Mouse (Mus musculus): ENCODE measurements around the gene Grik3. TPM values are rescaled to one million over a fixed set of nuclear protein-coding genes. Genes with fewer than 3 reads are reported as not detected.

Gene Grik3
- polyA plus RNA-seq, 1 experiment = not detected

DNA sequence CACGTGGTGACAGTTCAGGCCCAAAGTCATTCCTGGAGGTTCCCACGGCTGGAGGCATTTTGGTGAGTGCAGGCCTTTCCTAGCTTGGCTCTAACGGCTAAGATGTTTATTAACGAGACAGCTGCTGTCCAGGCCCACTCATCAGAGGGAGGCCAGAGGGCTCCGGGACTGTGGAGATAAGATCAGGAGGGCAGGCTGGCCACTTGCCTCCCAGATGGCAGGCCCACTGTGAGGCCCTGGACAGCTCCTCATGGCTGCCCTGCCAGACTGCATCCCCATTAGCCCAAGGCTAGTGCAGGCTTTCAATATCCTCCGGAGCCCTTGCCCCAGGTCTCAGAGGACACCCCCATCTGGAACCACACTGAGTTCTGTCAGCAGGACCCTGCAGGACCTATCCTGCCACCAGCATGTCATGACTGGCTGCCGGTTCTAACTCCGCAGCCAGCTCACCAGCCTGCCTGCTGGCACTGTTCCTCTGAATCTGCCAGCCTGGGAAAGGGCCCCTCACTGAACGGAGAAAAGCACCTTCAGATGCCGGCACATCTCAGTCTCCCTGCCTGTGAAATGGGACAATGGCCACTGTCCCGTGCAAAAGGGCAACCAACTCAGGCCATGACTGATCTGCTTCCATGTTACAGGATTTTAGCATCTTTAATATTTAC, 20.7 kb upstream of the Grik3 start:
- Histone ChIP-seq H3K79me2 (ENCODE audit: control insufficient read depth, insufficient read depth) (no peaks in the 10 kb centered on the region), H3ac (ENCODE audit: control insufficient read depth, insufficient read length) (no peak overlapping the region), H3K36me3 (ENCODE audit: control insufficient read depth, insufficient read depth) (no peaks in the 10 kb centered on the region), H3K4me3 (no peak overlapping the region), H3K27me3 (ENCODE audit: control insufficient read depth, insufficient read depth, insufficient read length) (no peaks in the 10 kb centered on the region), H3K4me2 (ENCODE audit: low read depth) (no peak overlapping the region)
- TF ChIP-seq TCF12 (IDR thresholded peaks at IDR 0.05; ENCODE audit: insufficient read depth, poor library complexity, severe bottlenecking) = no peak
- no peak for TF ChIP-seq USF1 (IDR thresholded peaks at IDR 0.05; ENCODE audit: low read depth)
- no peak for TF ChIP-seq REST (IDR thresholded peaks at IDR 0.05; ENCODE audit: insufficient read depth, insufficient read length)
- no peak for TF ChIP-seq POLR2A (IDR thresholded peaks at IDR 0.05; ENCODE audit: insufficient read length, low read depth)
- no peak for TF ChIP-seq CEBPB (IDR thresholded peaks at IDR 0.05; ENCODE audit: insufficient read depth, poor library complexity, severe bottlenecking)
- TF ChIP-seq MAX (IDR thresholded peaks at IDR 0.05; ENCODE audit: low read depth) = no peak
- TF ChIP-seq E2F4 (IDR thresholded peaks at IDR 0.05; ENCODE audit: insufficient read depth) = no peak
- TF ChIP-seq SRF (IDR thresholded peaks at IDR 0.05; ENCODE audit: control insufficient read depth, insufficient read length, low read depth) = no peak
- TF ChIP-seq MYOG (IDR thresholded peaks at IDR 0.05; ENCODE audit: control insufficient read depth in 1 of 3, insufficient read depth in 1 of 3, insufficient read length in 2 of 3, low read depth in 2 of 3) = no peak
- no peak for TF ChIP-seq POLR2AphosphoS2 (IDR thresholded peaks at IDR 0.05; ENCODE audit: insufficient read length, low read depth)
- no peak for TF ChIP-seq MYOD1 (IDR thresholded peaks at IDR 0.05; ENCODE audit: control insufficient read depth in 1 of 3, insufficient read length in 2 of 3, low read depth in 2 of 3)
- TF ChIP-seq TCF3 (IDR thresholded peaks at IDR 0.05; ENCODE audit: insufficient read length, low read depth) = no peak

DNA sequence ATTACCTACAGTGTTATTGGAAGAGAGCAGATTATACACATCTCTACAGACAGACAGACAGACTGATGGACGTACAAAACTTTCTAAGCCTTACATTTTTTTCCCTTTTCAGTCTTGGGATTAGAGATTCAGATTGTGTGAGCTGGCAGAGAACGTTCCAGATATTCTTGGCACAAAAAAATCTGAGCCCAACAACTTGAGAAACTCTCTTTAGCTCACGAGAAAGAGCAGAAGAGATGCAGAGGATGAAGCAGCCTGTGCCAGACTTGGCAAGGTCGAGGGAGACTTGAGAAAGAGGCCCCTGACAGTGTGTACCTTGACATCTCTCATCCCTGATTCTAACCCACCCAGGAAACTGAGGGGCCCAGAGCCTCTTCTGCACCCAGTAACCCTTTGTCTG, 15.6 kb upstream of the Grik3 start:
- Histone ChIP-seq H3K27me3 (ENCODE audit: control insufficient read depth, insufficient read depth, insufficient read length) (no peaks in the 10 kb centered on the region), H3K36me3 (ENCODE audit: control insufficient read depth, insufficient read depth) (no peaks in the 10 kb centered on the region), H3K4me3 (no peak overlapping the region), H3ac (ENCODE audit: control insufficient read depth, insufficient read length) (no peak overlapping the region), H3K79me2 (ENCODE audit: control insufficient read depth, insufficient read depth) (no peaks in the 10 kb centered on the region), H3K4me2 (ENCODE audit: low read depth) (no peak overlapping the region)
- TF ChIP-seq E2F4 (IDR thresholded peaks at IDR 0.05; ENCODE audit: insufficient read depth) (no peak), MYOD1 (IDR thresholded peaks at IDR 0.05; ENCODE audit: control insufficient read depth in 1 of 3, insufficient read length in 2 of 3, low read depth in 2 of 3) (no peak), SRF (IDR thresholded peaks at IDR 0.05; ENCODE audit: control insufficient read depth, insufficient read length, low read depth) (no peak), MAX (IDR thresholded peaks at IDR 0.05; ENCODE audit: low read depth) (no peak), TCF3 (IDR thresholded peaks at IDR 0.05; ENCODE audit: insufficient read length, low read depth) (no peak), POLR2A (IDR thresholded peaks at IDR 0.05; ENCODE audit: insufficient read length, low read depth) (no peak), POLR2AphosphoS2 (IDR thresholded peaks at IDR 0.05; ENCODE audit: insufficient read length, low read depth) (no peak), MYOG (IDR thresholded peaks at IDR 0.05; ENCODE audit: control insufficient read depth in 1 of 3, insufficient read depth in 1 of 3, insufficient read length in 2 of 3, low read depth in 2 of 3) (no peak), REST (IDR thresholded peaks at IDR 0.05; ENCODE audit: insufficient read depth, insufficient read length) (no peak), CEBPB (IDR thresholded peaks at IDR 0.05; ENCODE audit: insufficient read depth, poor library complexity, severe bottlenecking) (no peak), TCF12 (IDR thresholded peaks at IDR 0.05; ENCODE audit: insufficient read depth, poor library complexity, severe bottlenecking) (no peak), USF1 (IDR thresholded peaks at IDR 0.05; ENCODE audit: low read depth) (no peak)

DNA sequence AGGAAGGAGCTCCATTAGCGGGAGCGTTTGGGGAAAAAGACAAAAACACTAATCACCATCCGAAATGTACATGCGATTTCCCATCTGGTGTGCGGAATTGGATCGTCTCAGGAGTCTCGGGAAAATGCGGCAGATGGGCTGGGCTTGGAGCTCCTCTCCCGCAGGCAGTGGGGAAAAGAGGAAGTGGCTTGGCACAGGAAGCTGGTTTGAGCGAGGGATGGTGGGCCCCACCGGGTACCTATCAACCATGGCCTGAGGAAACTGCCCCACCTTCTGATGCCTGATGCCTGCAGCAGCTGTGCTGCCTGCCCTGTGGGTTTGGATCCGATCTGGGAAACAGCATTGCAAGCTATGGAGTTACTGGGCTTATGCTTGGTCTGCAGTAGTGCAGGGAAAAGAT, 12.4 kb upstream of the Grik3 start:
- no peak overlapping the region for H3K4me2 ChIP-seq (ENCODE audit: low read depth)
- TF ChIP-seq SRF (IDR thresholded peaks at IDR 0.05; ENCODE audit: control insufficient read depth, insufficient read length, low read depth) (no peak), MYOG (IDR thresholded peaks at IDR 0.05; ENCODE audit: control insufficient read depth in 1 of 3, insufficient read depth in 1 of 3, insufficient read length in 2 of 3, low read depth in 2 of 3) (no peak), TCF3 (IDR thresholded peaks at IDR 0.05; ENCODE audit: insufficient read length, low read depth) (no peak), REST (IDR thresholded peaks at IDR 0.05; ENCODE audit: insufficient read depth, insufficient read length) (no peak), POLR2AphosphoS2 (IDR thresholded peaks at IDR 0.05; ENCODE audit: insufficient read length, low read depth) (no peak), POLR2A (IDR thresholded peaks at IDR 0.05; ENCODE audit: insufficient read length, low read depth) (no peak), USF1 (IDR thresholded peaks at IDR 0.05; ENCODE audit: low read depth) (no peak)
- no peaks in the 10 kb centered on the region for H3K79me2 ChIP-seq (ENCODE audit: control insufficient read depth, insufficient read depth)
- no peak overlapping the region for H3K4me3 ChIP-seq
- H3K27me3 ChIP-seq (ENCODE audit: control insufficient read depth, insufficient read depth, insufficient read length) = no peaks in the 10 kb centered on the region
- H3K36me3 ChIP-seq (ENCODE audit: control insufficient read depth, insufficient read depth) = no peaks in the 10 kb centered on the region
- no peak overlapping the region for H3ac ChIP-seq (ENCODE audit: control insufficient read depth, insufficient read length)

DNA sequence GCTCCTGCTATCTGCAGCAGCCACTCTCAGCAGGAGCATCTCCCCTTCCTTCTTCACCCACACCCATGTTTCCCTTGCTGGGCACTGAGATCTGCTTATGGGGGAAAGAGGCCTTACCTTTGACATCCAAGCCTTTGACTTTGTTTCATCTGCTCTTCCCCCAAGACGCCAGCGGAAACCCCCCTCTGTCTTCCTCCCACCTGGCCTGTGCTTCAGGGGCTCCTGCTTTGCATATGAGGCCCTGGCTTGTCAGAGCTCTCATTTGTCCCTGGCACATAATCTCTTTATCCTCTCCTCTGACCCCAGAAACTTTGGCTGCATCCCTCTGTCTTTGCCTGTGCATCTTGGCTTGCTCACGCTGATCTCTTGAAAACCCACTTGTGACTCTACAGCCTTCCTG, 9.2 kb upstream of the Grik3 start:
- H3K36me3 ChIP-seq (ENCODE audit: control insufficient read depth, insufficient read depth) = no peaks in the 10 kb centered on the region
- no peak overlapping the region for H3K4me2 ChIP-seq (ENCODE audit: low read depth)
- H3K79me2 ChIP-seq (ENCODE audit: control insufficient read depth, insufficient read depth) = no peaks in the 10 kb centered on the region
- H3K27me3 ChIP-seq (ENCODE audit: control insufficient read depth, insufficient read depth, insufficient read length) = peaks cover 5% of the 10 kb centered on the region
- H3ac ChIP-seq (ENCODE audit: control insufficient read depth, insufficient read length) = no peak overlapping the region
- TF ChIP-seq REST (IDR thresholded peaks at IDR 0.05; ENCODE audit: insufficient read depth, insufficient read length) (no peak), SRF (IDR thresholded peaks at IDR 0.05; ENCODE audit: control insufficient read depth, insufficient read length, low read depth) (no peak), POLR2A (IDR thresholded peaks at IDR 0.05; ENCODE audit: insufficient read length, low read depth) (no peak), MYOD1 (IDR thresholded peaks at IDR 0.05; ENCODE audit: control insufficient read depth in 1 of 3, insufficient read length in 2 of 3, low read depth in 2 of 3) (no peak), CEBPB (IDR thresholded peaks at IDR 0.05; ENCODE audit: insufficient read depth, poor library complexity, severe bottlenecking) (no peak), TCF12 (IDR thresholded peaks at IDR 0.05; ENCODE audit: insufficient read depth, poor library complexity, severe bottlenecking) (no peak), POLR2AphosphoS2 (IDR thresholded peaks at IDR 0.05; ENCODE audit: insufficient read length, low read depth) (no peak), USF1 (IDR thresholded peaks at IDR 0.05; ENCODE audit: low read depth) (no peak)
- H3K4me3 ChIP-seq = no peak overlapping the region
